Mouse (Mus musculus) liver, embryonic 14.5 days (tissue): ENCODE results near the gene Gstp2.

Experiments used
- CTCF ChIP-seq: IDR thresholded peaks from 2 replicates; pipeline ENCODE4 v1.5.1; 2016; ENCODE audit warnings: antibody characterized with exemption, low read depth, control low read depth
- EP300 ChIP-seq: IDR thresholded peaks from 2 replicates; pipeline ENCODE4 v1.6.1; 2016; ENCODE audit warnings: antibody characterized with exemption, low read depth

GRCm38 (mm10) chr19:4070311-4070710 lies 24.5 kb upstream of the Gstp2 start:
- no peak for TF ChIP-seq CTCF
- no peak for TF ChIP-seq EP300
